Mouse (Mus musculus) lung, embryonic 14.5 days (tissue): ENCODE data around the gene Oxld1. TPM values are rescaled to one million over a fixed set of nuclear protein-coding genes. Genes with fewer than 3 reads are reported as not detected.

Source experiments
- ATAC-seq: fragments of 200-750 bp; cut with Nextera tagmentation; 2 replicates; pipeline ENCODE4 v1.8.0; 2017; ENCODE audit warnings: mild to moderate bottlenecking, moderate TSS enrichment, moderate library complexity; ENCODE audit not compliant: insufficient read depth
- DNase-seq: peaks from one replicate; pipeline ENCODE4 v3.0.0-alpha.2; 2015
- H3K27ac ChIP-seq: fragments of 300-500 bp; sonication (generic); 2 replicates; pipeline ENCODE4 v1.5.1; 2014; ENCODE audit warnings: low read depth, mild to moderate bottlenecking, moderate library complexity
- H3K27me3 ChIP-seq: fragments of 300-500 bp; sonication (generic); 2 replicates; pipeline ENCODE4 v1.6.1; 2014; ENCODE audit warnings: low read length, control low read depth; ENCODE audit not compliant: insufficient read depth
- H3K36me3 ChIP-seq: fragments of 300-500 bp; sonication (generic); 2 replicates; pipeline ENCODE4 v1.6.1; 2014; ENCODE audit warnings: control low read depth; ENCODE audit not compliant: insufficient read depth
- H3K4me1 ChIP-seq: fragments of 300-500 bp; sonication (generic); 2 replicates; pipeline ENCODE4 v1.6.1; 2014; ENCODE audit warnings: antibody characterized with exemption, control low read depth; ENCODE audit not compliant: insufficient read depth
- H3K4me2 ChIP-seq: fragments of 300-500 bp; sonication (generic); 2 replicates; pipeline ENCODE4 v1.6.1; 2014; ENCODE audit warnings: mild to moderate bottlenecking
- H3K4me3 ChIP-seq: fragments of 300-500 bp; sonication (generic); 2 replicates; pipeline ENCODE4 v1.5.1; 2014; ENCODE audit warnings: low read depth, low read length
- H3K9ac ChIP-seq: fragments of 300-500 bp; sonication (generic); 2 replicates; pipeline ENCODE4 v1.6.1; 2014
- H3K9me3 ChIP-seq: fragments of 300-500 bp; sonication (generic); 2 replicates; pipeline ENCODE4 v1.6.1; 2016; ENCODE audit warnings: low read depth, low read length, control low read depth
- CTCF ChIP-seq: IDR thresholded peaks from 2 replicates; pipeline ENCODE4 v1.5.1; 2016; ENCODE audit warnings: antibody characterized with exemption, low read depth
- WGBS: fragments of 180-500 bp; shearing (Covaris S2); extraction: QIAGEN DNeasy Blood & Tissue Kit; methylation state at CpG from one replicate; pipeline ENCODE4 v1.1.7; 2014; 5-methylcytosine and 5-hydroxymethylcytosine counted together
- polyA plus RNA-seq: library from polyadenylated mRNA; unstranded; fragments of >200 nt; fragmentation: Nextera tagmentation; extraction: Ambion mirVana; gene quantifications from 2 replicates; pipeline ENCODE4 v1.2.1, GENCODE M21; 2014

The Oxld1 gene
- polyA plus RNA-seq, 1 experiment from 2014 or later = 10.9 TPM

DNA sequence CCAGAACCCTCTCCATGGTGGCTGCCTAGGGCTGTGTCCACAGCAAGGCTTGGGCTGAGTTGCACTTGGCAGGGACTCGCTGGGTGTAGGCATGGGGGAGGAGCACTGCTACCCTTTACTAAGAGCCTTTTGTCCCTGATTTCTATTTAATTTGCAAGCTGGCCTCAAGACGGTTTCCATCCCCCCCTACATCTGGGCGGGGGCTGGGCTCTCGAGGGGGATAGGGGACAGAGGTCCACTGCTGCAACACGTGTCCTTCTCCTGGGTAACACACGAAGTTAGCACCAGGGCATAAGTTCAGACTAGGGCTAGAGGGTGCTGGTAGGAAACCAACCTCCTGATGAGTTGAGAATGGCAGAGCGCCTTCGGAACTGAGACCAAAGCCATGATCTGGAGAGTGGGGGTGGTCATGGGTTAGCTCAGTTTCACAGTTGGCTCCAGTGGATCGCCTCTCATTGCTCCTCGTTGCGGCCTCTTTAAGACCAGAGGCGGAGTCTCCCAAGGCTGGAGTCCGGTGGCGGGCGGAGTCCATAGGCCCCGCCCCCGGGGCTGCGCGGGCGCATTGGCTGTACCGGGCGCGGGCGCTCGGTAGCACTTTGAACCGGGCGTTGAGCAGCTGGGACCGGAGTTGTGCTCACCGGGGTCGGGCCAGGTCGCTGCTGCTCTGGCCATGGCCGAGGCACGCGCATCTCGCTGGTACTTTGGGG is 33.6 kb upstream of the Oxld1 start, which contains the start of gene Slc25a10:
Slc25a10 (plus strand) TSS at position 524 of the 707 bp plus-strand sequence.
- Histone ChIP-seq H3K4me3 (peak within 1 kb of the TSS; percentile 94), H3K9ac (peak within 1 kb of the TSS; percentile 77), H3K27ac (peak within 1 kb of the TSS; percentile 84), H3K9me3 (no peaks in the 10 kb centered on the region), H3K27me3 (no peaks in the 10 kb centered on the region), H3K4me1 (peaks cover 15% of the 10 kb centered on the region), H3K4me2 (peak within 1 kb of the TSS; percentile 93), H3K36me3 (peaks cover 66% of the 10 kb centered on the region)
- TF ChIP-seq CTCF = no peak
- ATAC-seq (peak; percentile 89), DNase-seq (peak; percentile 96)
- under 1% methylated on average over 35 of the region's 35 CpGs for WGBS

GRCm38 (mm10) chr11:120490291-120491046 is 32.6 kb upstream of the Oxld1 start:
- TF ChIP-seq CTCF = peak; percentile 15; the same call in 1 of the 2 replicates
- 31% methylated on average over 4 of the region's 4 CpGs for WGBS
- DNase-seq = no peak
- H3K27me3 ChIP-seq = no peaks in the 10 kb centered on the region
- no peaks in the 10 kb centered on the region for H3K9me3 ChIP-seq
- H3K4me1 ChIP-seq = peaks cover 17% of the 10 kb centered on the region
- peak overlapping the region; percentile 10; the same call in 1 of the 2 replicates for H3K9ac ChIP-seq
- peak overlapping the region; percentile 84 for H3K27ac ChIP-seq
- peak overlapping the region; percentile 94 for H3K4me3 ChIP-seq
- peak overlapping the region; percentile 93 for H3K4me2 ChIP-seq
- peaks cover 66% of the 10 kb centered on the region for H3K36me3 ChIP-seq
- ATAC-seq = no peak

DNA sequence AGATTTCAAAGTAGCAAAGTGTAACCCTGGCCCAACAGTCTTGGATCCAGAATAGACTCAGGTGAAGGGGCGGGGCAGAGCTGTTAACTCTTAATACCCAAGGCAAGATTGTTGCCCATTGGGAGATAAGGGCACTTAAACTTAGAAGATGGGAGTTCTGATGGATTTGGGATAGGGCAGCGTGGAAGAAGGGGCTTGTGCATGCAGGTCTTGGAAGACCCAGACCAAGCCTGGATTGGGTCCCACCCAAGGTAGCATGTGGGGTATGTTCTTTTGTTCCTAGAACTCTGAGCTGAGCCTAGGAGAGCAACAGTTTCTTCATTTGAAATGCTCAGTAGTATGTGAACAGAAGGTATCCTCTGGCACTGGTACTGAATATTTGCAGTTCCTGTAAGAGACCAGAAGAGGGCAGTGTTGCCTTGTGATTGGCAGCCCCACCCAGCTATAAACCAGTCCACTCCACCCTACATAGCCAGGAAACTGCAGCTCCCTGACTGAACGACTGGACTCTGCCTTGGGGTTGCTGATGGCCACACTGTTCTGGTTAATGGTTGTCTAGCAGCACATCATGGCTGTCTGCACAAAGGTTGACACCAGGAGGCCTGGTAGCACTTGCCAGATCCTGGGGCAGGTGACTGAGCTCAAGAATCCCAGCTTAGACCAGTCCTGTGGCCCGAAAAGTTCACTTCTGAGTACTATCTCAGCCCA is 31.3 kb upstream of the Oxld1 start:
- Histone ChIP-seq H3K36me3 (peaks cover 56% of the 10 kb centered on the region), H3K27ac (no peak overlapping the region), H3K27me3 (no peaks in the 10 kb centered on the region), H3K9me3 (no peaks in the 10 kb centered on the region), H3K4me1 (peaks cover 19% of the 10 kb centered on the region), H3K4me3 (no peak overlapping the region), H3K4me2 (no peak overlapping the region), H3K9ac (no peak overlapping the region)
- TF ChIP-seq CTCF = peak; percentile 91
- peak; percentile 91 for DNase-seq
- 59% methylated on average over 4 of the region's 4 CpGs for WGBS
- ATAC-seq = peak; percentile 12

- no peak for ATAC-seq
- WGBS = 74% methylated on average over 4 of the region's 4 CpGs
- Histone ChIP-seq H3K27me3 (no peaks in the 10 kb centered on the region), H3K4me2 (no peak overlapping the region), H3K9ac (no peak overlapping the region), H3K9me3 (no peaks in the 10 kb centered on the region), H3K36me3 (peaks cover 52% of the 10 kb centered on the region), H3K4me1 (peaks cover 23% of the 10 kb centered on the region), H3K4me3 (no peak overlapping the region), H3K27ac (no peak overlapping the region)
- TF ChIP-seq CTCF = peak; percentile 24; the same call in 1 of the 2 replicates
- no peak for DNase-seq
These were observed 30.6 kb upstream of the Oxld1 start for GRCm38 (mm10) chr11:120488516-120488915.

GRCm38 (mm10) chr11:120485251-120485650 is 27.4 kb upstream of the Oxld1 start:
- TF ChIP-seq CTCF = no peak
- ATAC-seq (no peak), DNase-seq (no peak)
- peak overlapping the region; percentile 92 for H3K9ac ChIP-seq
- H3K9me3 ChIP-seq = no peaks in the 10 kb centered on the region
- peaks cover 9% of the 10 kb centered on the region for H3K4me1 ChIP-seq
- peaks cover 80% of the 10 kb centered on the region for H3K36me3 ChIP-seq
- no peak overlapping the region; the same call in 1 of the 2 replicates for H3K27ac ChIP-seq
- 7% methylated on average over 10 of the region's 10 CpGs for WGBS
- H3K4me3 ChIP-seq = peak overlapping the region; percentile 99
- peak overlapping the region; percentile 90 for H3K4me2 ChIP-seq
- no peaks in the 10 kb centered on the region for H3K27me3 ChIP-seq

GRCm38 (mm10) chr11:120484265-120484981 is 26.6 kb upstream of the Oxld1 start, which contains the start of gene Mrpl12:
Mrpl12 (plus strand) TSS chr11:120484613.
- H3K27ac ChIP-seq = peak within 1 kb of the TSS; percentile 88
- peak; percentile 97 for ATAC-seq
- H3K4me3 ChIP-seq = peak within 1 kb of the TSS; percentile 99
- no peaks in the 10 kb centered on the region for H3K9me3 ChIP-seq
- DNase-seq = peak; percentile 98
- peak within 1 kb of the TSS; percentile 92 for H3K9ac ChIP-seq
- WGBS = under 1% methylated on average over 60 of the region's 60 CpGs
- peaks cover 80% of the 10 kb centered on the region for H3K36me3 ChIP-seq
- peaks cover 9% of the 10 kb centered on the region for H3K4me1 ChIP-seq
- H3K4me2 ChIP-seq = peak within 1 kb of the TSS; percentile 90
- no peak for TF ChIP-seq CTCF
- no peaks in the 10 kb centered on the region for H3K27me3 ChIP-seq
